Mouse (Mus musculus): ENCODE measurements around the gene Tfcp2.

- TF ChIP-seq CTCF (IDR thresholded peaks at IDR 0.05; ENCODE audit: low read depth, low read length) (peak; percentile 43), POLR2A (IDR thresholded peaks at IDR 0.05; ENCODE audit: extremely low read depth, insufficient read depth, low read length) (no peak)
Observed at GRCm38 (mm10) chr15:100458055-100458454, 93.8 kb downstream of the Tfcp2 start.

Measured in liver, adult 2 months (tissue).